ENCODE assay signal across 23 mouse cellular contexts in genomic region chr7:77990150-77990549, GRCm38 (mm10).
DNase-seq lines count a peak whose midpoint lies in the region; ATAC-seq and TF ChIP-seq lines count a peak whose summit lies in the region.
"Had no signal": no experiment of that assay in that cellular context is flagged by ENCODE, and none has a peak within 500 bp of the region (broad histone marks: within the 10 kb centered on the region; RNA-seq: fewer than 3 reads in every experiment).

No protein-coding gene starts in this region.

- no peaks in the 10 kb centered on the region for H3K9me3 ChIP-seq in hindbrain, embryonic 11.5 days (ENCODE audit: control insufficient read depth, low read length)
- no peaks in the 10 kb centered on the region for H3K9me3 ChIP-seq in hindbrain, postnatal 0 days (ENCODE audit: low read length)
- no peaks in the 10 kb centered on the region for H3K9me3 ChIP-seq in embryonic facial prominence, embryonic 14.5 days (ENCODE audit: control insufficient read depth, low read length)
- H3K9me3 ChIP-seq in limb, embryonic 10.5 days (replicated peaks) = no peaks in the 10 kb centered on the region
- no peaks in the 10 kb centered on the region for H3K9me3 ChIP-seq in liver, embryonic 12.5 days (replicated peaks)
- H3K9me3 ChIP-seq: embryonic facial prominence, embryonic 13.5 days; heart, embryonic 12.5 days; hindbrain, embryonic 10.5 days; hindbrain, embryonic 15.5 days had no signal

- H3K4me2 ChIP-seq in hindbrain, embryonic 11.5 days (replicated peaks; ENCODE audit: low read depth, low read length) = no peak overlapping the region
- H3K4me2 ChIP-seq in hindbrain, postnatal 0 days (ENCODE audit: low read depth, low read length) = no peak overlapping the region
- H3K4me2 ChIP-seq in embryonic facial prominence, embryonic 14.5 days (ENCODE audit: low read depth, low read length) = no peak overlapping the region
- H3K4me2 ChIP-seq in liver, embryonic 12.5 days = no peak overlapping the region
- H3K4me2 ChIP-seq: embryonic facial prominence, embryonic 13.5 days; heart, embryonic 12.5 days; hindbrain, embryonic 15.5 days had no signal

- no peaks in the 10 kb centered on the region for H3K27me3 ChIP-seq in hindbrain, embryonic 11.5 days (ENCODE audit: control insufficient read depth, insufficient read depth, low read length)
- H3K27me3 ChIP-seq in hindbrain, postnatal 0 days (ENCODE audit: insufficient read depth, low read length) = no peaks in the 10 kb centered on the region
- no peaks in the 10 kb centered on the region for H3K27me3 ChIP-seq in embryonic facial prominence, embryonic 14.5 days (replicated peaks; ENCODE audit: control insufficient read depth, insufficient read depth, low read length)
- H3K27me3 ChIP-seq in limb, embryonic 10.5 days (ENCODE audit: low read depth, poor library complexity, severe bottlenecking) = peaks cover 6% of the 10 kb centered on the region; the same call in 1 of the 2 replicates
- no peaks in the 10 kb centered on the region for H3K27me3 ChIP-seq in liver, embryonic 12.5 days (replicated peaks)
- H3K27me3 ChIP-seq: heart, embryonic 12.5 days; hindbrain, embryonic 15.5 days had no signal

- DNase-seq in embryo, embryonic 11 days = peak; percentile 9
- DNase-seq in embryo, embryonic 10 days (ENCODE audit: low spot score) = no peak
- peak; percentile 2 for DNase-seq in hindbrain, embryonic 11.5 days (ENCODE audit: low spot score)
- DNase-seq in hindbrain, postnatal 0 days (ENCODE audit: low spot score) = no peak
- DNase-seq in embryonic facial prominence, embryonic 14.5 days (ENCODE audit: low spot score) = peak; percentile 48
- no peak for DNase-seq in limb, embryonic 10.5 days (ENCODE audit: low spot score)
- DNase-seq: adrenal gland, postnatal 10 days; B cell, adult 2 months; cerebellum, adult 18-20 months; cerebellum, adult 9-11 months; cerebellum, postnatal 36 days; gastrocnemius, adult 2 months; gastrocnemius, postnatal 25 days; kidney, adult 8-10 months had no signal

- WGBS in hindbrain, embryonic 11.5 days = 64% methylated on average over 10 of the region's 10 CpGs
- WGBS in hindbrain, postnatal 0 days = 63% methylated on average over 10 of the region's 10 CpGs
- 48% methylated on average over 10 of the region's 10 CpGs for WGBS in embryonic facial prominence, embryonic 14.5 days
- 64% methylated on average over 10 of the region's 10 CpGs for WGBS in limb, embryonic 10.5 days
- 64% methylated on average over 10 of the region's 10 CpGs for WGBS in liver, embryonic 12.5 days (ENCODE audit: insufficient replicate concordance)

- no peak overlapping the region for H3K27ac ChIP-seq in hindbrain, embryonic 11.5 days (ENCODE audit: low read depth, low read length)
- H3K27ac ChIP-seq in hindbrain, postnatal 0 days = no peak overlapping the region
- H3K27ac ChIP-seq in embryonic facial prominence, embryonic 14.5 days (replicated peaks; ENCODE audit: low read depth, low read length) = no peak overlapping the region
- H3K27ac ChIP-seq in limb, embryonic 10.5 days = no peak overlapping the region
- H3K27ac ChIP-seq in liver, embryonic 12.5 days = no peak overlapping the region
- H3K27ac ChIP-seq: embryonic facial prominence, embryonic 13.5 days; gastrocnemius, adult 2 months; hindbrain, embryonic 10.5 days; hindbrain, embryonic 15.5 days had no signal

- H3K4me3 ChIP-seq in hindbrain, embryonic 11.5 days (ENCODE audit: low read depth, low read length) = no peak overlapping the region
- no peak overlapping the region for H3K4me3 ChIP-seq in hindbrain, postnatal 0 days (ENCODE audit: low read length)
- no peak overlapping the region for H3K4me3 ChIP-seq in embryonic facial prominence, embryonic 14.5 days (ENCODE audit: low read depth, low read length)
- H3K4me3 ChIP-seq in limb, embryonic 10.5 days = no peak overlapping the region
- no peak overlapping the region for H3K4me3 ChIP-seq in liver, embryonic 12.5 days
- H3K4me3 ChIP-seq: embryonic facial prominence, embryonic 13.5 days; gastrocnemius, adult 2 months; heart, embryonic 12.5 days; hindbrain, embryonic 10.5 days; hindbrain, embryonic 15.5 days had no signal

- H3K4me1 ChIP-seq in hindbrain, embryonic 11.5 days (replicated peaks; ENCODE audit: control insufficient read depth, insufficient read depth, low read length) = no peaks in the 10 kb centered on the region
- no peaks in the 10 kb centered on the region for H3K4me1 ChIP-seq in hindbrain, postnatal 0 days (ENCODE audit: insufficient read depth, low read length)
- no peaks in the 10 kb centered on the region for H3K4me1 ChIP-seq in embryonic facial prominence, embryonic 14.5 days (ENCODE audit: control insufficient read depth, insufficient read depth, low read length)
- no peaks in the 10 kb centered on the region for H3K4me1 ChIP-seq in limb, embryonic 10.5 days
- H3K4me1 ChIP-seq in liver, embryonic 12.5 days = no peaks in the 10 kb centered on the region
- H3K4me1 ChIP-seq: embryonic facial prominence, embryonic 13.5 days had no signal

- no peak overlapping the region for H3K9ac ChIP-seq in hindbrain, embryonic 11.5 days (ENCODE audit: low read depth, low read length)
- no peak overlapping the region for H3K9ac ChIP-seq in hindbrain, postnatal 0 days (replicated peaks; ENCODE audit: low read length)
- H3K9ac ChIP-seq in embryonic facial prominence, embryonic 14.5 days (ENCODE audit: low read depth, low read length) = no peak overlapping the region
- H3K9ac ChIP-seq in liver, embryonic 12.5 days = no peak overlapping the region
- H3K9ac ChIP-seq: embryonic facial prominence, embryonic 13.5 days; heart, embryonic 12.5 days; hindbrain, embryonic 15.5 days had no signal

- no peak for ATAC-seq in hindbrain, embryonic 11.5 days (ENCODE audit: low FRiP score)
- ATAC-seq in hindbrain, postnatal 0 days = no peak
- ATAC-seq in embryonic facial prominence, embryonic 14.5 days (ENCODE audit: low read depth) = no peak; the same call in 1 of the 2 replicates
- no peak for ATAC-seq in liver, embryonic 12.5 days
- ATAC-seq: CD4-positive, CD25-positive, alpha-beta regulatory T cell, adult 4 months; inflammation-experienced regulatory T-cells, adult 6 months; intestine, postnatal 0 days had no signal

- no peaks in the 10 kb centered on the region for H3K36me3 ChIP-seq in hindbrain, embryonic 11.5 days (ENCODE audit: control insufficient read depth, insufficient read depth, low read length)
- H3K36me3 ChIP-seq in hindbrain, postnatal 0 days (ENCODE audit: insufficient read depth, low read length) = no peaks in the 10 kb centered on the region
- no peaks in the 10 kb centered on the region for H3K36me3 ChIP-seq in embryonic facial prominence, embryonic 14.5 days (ENCODE audit: control insufficient read depth, insufficient read depth, low read length)
- no peaks in the 10 kb centered on the region for H3K36me3 ChIP-seq in limb, embryonic 10.5 days
- H3K36me3 ChIP-seq in liver, embryonic 12.5 days = no peaks in the 10 kb centered on the region
- H3K36me3 ChIP-seq: embryonic facial prominence, embryonic 13.5 days; G1E; heart, embryonic 12.5 days; hindbrain, embryonic 10.5 days; hindbrain, embryonic 15.5 days had no signal

- no peak for TF ChIP-seq CTCF in hindbrain, postnatal 0 days (IDR thresholded peaks at IDR 0.05; ENCODE audit: low read depth)

Comparison
In these comparisons a context has a peak if more than half of its experiments do, and no peak if none do; other contexts are left out.
1. DNase-seq: peak in embryo, embryonic 11 days (single experiment), hindbrain, embryonic 11.5 days (single experiment) and embryonic facial prominence, embryonic 14.5 days (single experiment); none in embryo, embryonic 10 days (single experiment), hindbrain, postnatal 0 days (single experiment) and limb, embryonic 10.5 days (single experiment).